Mouse (Mus musculus) heart, embryonic 16.5 days (tissue): ENCODE results near the gene Tmem219. TPM values are rescaled to one million over a fixed set of nuclear protein-coding genes. Genes with fewer than 3 reads are reported as not detected.

ENCODE experiments used
- ATAC-seq: fragments of 200-750 bp; cut with Nextera tagmentation; replicated peaks from 2 replicates; pipeline ENCODE4 v1.8.0; 2017; ENCODE audit warnings: moderate number of reproducible peaks; ENCODE audit not compliant: insufficient read depth, low FRiP score; ENCODE audit errors: extremely low read depth
- H3K27ac ChIP-seq: fragments of 300-500 bp; sonication (generic); 2 replicates; pipeline ENCODE4 v1.5.1; 2014; ENCODE audit warnings: mild to moderate bottlenecking, low read length, control low read depth, moderate library complexity
- H3K27me3 ChIP-seq: fragments of 300-500 bp; sonication (generic); 2 replicates; pipeline ENCODE4 v1.6.1; 2014; ENCODE audit warnings: low read length, mixed read lengths; ENCODE audit not compliant: control insufficient read depth, insufficient read depth
- H3K36me3 ChIP-seq: fragments of 300-500 bp; sonication (generic); 2 replicates; pipeline ENCODE4 v1.6.1; 2014; ENCODE audit not compliant: control insufficient read depth, insufficient read depth
- H3K4me1 ChIP-seq: fragments of 300-500 bp; sonication (generic); 2 replicates; pipeline ENCODE4 v1.6.1; 2014; ENCODE audit warnings: low read length, mixed read lengths; ENCODE audit not compliant: control insufficient read depth, insufficient read depth
- H3K4me2 ChIP-seq: fragments of 300-500 bp; sonication (generic); 2 replicates; pipeline ENCODE4 v1.6.1; 2014; ENCODE audit warnings: low read depth, mild to moderate bottlenecking, control low read depth, low read length
- H3K4me3 ChIP-seq: fragments of 300-500 bp; sonication (generic); 2 replicates; pipeline ENCODE4 v1.5.1; 2014; ENCODE audit warnings: mild to moderate bottlenecking, control low read depth, low read length
- H3K9ac ChIP-seq: fragments of 300-500 bp; sonication (generic); 2 replicates; pipeline ENCODE4 v1.6.1; 2014; ENCODE audit warnings: low read length, control low read depth
- H3K9me3 ChIP-seq: fragments of 300-500 bp; sonication (generic); replicated peaks from 2 replicates; pipeline ENCODE4 v1.6.1; 2016; ENCODE audit warnings: low read length; ENCODE audit not compliant: control insufficient read depth
- WGBS: fragments of 180-500 bp; shearing (Covaris S2); extraction: QIAGEN DNeasy Blood & Tissue Kit; methylation state at CpG from one replicate; pipeline ENCODE4 v1.1.7; 2014; 5-methylcytosine and 5-hydroxymethylcytosine counted together
- polyA plus RNA-seq: library from polyadenylated mRNA; unstranded; fragments of >200 nt; fragmentation: Nextera tagmentation; extraction: Ambion mirVana; gene quantifications from 2 replicates; pipeline ENCODE4 v1.2.1, GENCODE M21; 2015

Gene Tmem219
- polyA plus RNA-seq, 1 experiment from 2014 or later = 19.6 TPM

DNA sequence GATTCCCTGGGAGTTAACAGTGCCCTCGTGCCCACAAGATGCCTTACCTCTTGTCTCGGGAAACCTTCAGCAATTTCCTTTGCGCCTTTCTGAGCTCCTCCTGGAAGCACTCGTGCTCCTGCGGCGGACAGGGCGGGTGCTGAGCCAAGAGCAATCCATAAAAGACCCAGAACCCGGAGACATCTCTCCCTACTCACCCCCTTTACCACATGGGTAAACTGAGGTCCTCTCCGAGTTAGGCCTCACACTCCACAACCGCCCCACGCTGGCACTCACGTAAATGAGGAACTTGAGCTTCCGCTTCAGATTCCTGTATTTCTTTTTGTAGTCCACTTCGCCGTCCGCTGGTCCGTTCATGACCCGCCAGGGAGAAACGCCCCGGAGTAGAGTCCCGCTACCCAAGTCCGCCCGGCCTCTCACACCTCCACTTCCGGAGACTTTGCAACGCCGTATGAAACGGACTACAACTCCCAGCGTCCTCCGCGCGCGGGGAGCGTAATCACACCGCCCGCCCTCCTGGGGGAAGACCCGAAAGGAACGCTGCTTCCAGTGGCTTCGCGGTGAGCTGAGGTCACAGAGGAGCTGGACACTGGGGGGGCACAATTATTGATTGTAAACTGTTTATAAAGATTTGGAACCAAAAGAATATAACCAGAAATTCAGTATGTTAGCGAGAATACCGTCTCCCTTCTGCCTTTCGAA, 61.1 kb downstream of the Tmem219 start, which contains the start of gene Hirip3:
Hirip3 (plus strand) TSS at position 544 of the 702 bp plus-strand sequence.
- Histone ChIP-seq H3K4me2 (peak within 1 kb of the TSS; percentile 92), H3K4me1 (peaks cover 20% of the 10 kb centered on the region), H3K9me3 (no peaks in the 10 kb centered on the region), H3K27ac (peak within 1 kb of the TSS; percentile 88), H3K9ac (peak within 1 kb of the TSS; percentile 81), H3K36me3 (peaks cover 43% of the 10 kb centered on the region), H3K27me3 (no peaks in the 10 kb centered on the region), H3K4me3 (peak within 1 kb of the TSS; percentile 76)
- WGBS = under 1% methylated on average over 42 of the region's 42 CpGs
- ATAC-seq = peak; percentile 93

DNA sequence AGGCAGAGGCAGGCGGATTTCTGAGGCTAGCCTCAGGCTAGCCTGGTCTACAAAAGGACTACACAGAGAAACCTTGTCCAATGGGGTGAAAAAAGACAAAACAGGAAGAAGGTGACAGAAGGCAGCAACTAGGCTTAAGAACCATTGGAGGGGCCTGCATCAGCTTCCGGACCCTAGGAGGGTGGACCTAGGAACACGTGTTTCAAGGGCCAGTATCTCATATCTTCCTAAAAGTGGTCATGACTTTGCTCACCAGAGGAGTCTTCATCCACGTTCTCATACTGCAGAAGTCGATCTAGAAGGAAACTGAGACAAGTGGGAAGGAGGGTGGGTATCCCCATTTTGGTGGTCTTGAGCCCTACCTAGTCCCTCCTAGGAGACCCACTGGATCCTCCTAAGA, 61.7 kb downstream of the Tmem219 start:
- H3K9ac ChIP-seq = peak overlapping the region; percentile 81
- H3K4me2 ChIP-seq = peak overlapping the region; percentile 92
- no peaks in the 10 kb centered on the region for H3K27me3 ChIP-seq
- peaks cover 41% of the 10 kb centered on the region for H3K36me3 ChIP-seq
- no peak overlapping the region for H3K27ac ChIP-seq
- H3K4me3 ChIP-seq = peak overlapping the region; percentile 76
- 60% methylated on average over 5 of the region's 5 CpGs for WGBS
- H3K9me3 ChIP-seq = no peaks in the 10 kb centered on the region
- no peak for ATAC-seq
- H3K4me1 ChIP-seq = peaks cover 20% of the 10 kb centered on the region

DNA sequence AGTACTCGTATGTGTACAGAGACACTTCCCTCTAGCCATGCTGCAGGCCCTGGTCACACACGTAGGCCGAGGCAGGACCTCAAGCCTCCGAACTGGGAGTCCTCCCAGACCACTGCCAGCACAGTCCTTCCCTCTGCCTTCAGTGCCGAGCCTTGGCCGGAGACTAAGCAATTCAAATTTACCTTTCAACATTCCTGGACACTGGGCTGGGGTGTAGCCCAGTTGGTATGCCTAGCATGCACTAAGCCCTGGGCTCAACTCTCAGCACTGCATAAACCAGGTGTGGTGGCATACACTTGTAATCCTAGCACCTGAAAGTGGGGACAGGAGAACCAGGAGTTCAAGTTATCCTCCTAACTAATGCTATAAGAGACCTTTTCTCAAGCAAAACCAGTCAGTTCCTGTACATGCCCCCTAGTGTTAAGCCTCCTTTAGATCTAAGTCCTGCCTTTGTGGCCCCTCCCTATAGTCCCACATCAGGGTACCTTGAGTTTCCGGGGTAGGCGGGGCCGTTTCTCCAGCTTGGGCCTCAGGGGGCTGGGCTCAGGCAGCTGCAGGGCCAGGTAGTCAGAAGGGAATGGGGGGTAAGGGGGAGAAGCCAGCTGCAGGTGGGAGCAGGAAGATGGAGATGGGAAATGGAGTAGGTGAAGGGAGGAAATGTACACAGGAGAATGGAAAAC, 65.8 kb downstream of the Tmem219 start:
- Histone ChIP-seq H3K4me1 (peaks cover 8% of the 10 kb centered on the region), H3K36me3 (peaks cover 42% of the 10 kb centered on the region), H3K4me2 (no peak overlapping the region), H3K27me3 (no peaks in the 10 kb centered on the region), H3K27ac (no peak overlapping the region), H3K9me3 (no peaks in the 10 kb centered on the region), H3K9ac (no peak overlapping the region), H3K4me3 (no peak overlapping the region)
- WGBS = 77% methylated on average over 9 of the region's 9 CpGs
- ATAC-seq = no peak

DNA sequence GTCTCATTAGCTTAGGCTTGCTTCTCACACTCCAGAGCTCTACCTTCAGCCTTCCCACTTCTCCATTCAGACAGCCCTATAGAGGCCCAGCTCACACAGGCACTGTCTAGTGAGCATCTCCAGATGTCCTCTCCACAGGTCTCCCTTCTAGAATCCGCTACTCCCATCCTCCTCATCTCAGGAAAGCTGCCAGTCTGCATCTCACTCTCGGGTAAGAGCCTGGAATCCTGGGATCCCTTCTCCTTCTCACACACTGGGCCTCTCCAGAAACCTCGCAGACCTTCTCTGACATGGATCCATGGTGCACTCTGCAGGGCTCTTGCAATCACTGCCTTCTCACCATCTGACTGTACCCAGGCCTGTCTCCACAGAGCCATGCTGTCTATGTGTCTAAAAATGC, 67.1 kb downstream of the Tmem219 start:
- Histone ChIP-seq H3K9me3 (no peaks in the 10 kb centered on the region), H3K4me2 (no peak overlapping the region), H3K27ac (no peak overlapping the region), H3K36me3 (peaks cover 45% of the 10 kb centered on the region), H3K4me1 (peaks cover under 1% of the 10 kb centered on the region), H3K4me3 (no peak overlapping the region), H3K9ac (no peak overlapping the region), H3K27me3 (no peaks in the 10 kb centered on the region)
- 78% methylated on average over 3 of the region's 3 CpGs for WGBS
- ATAC-seq = no peak

DNA sequence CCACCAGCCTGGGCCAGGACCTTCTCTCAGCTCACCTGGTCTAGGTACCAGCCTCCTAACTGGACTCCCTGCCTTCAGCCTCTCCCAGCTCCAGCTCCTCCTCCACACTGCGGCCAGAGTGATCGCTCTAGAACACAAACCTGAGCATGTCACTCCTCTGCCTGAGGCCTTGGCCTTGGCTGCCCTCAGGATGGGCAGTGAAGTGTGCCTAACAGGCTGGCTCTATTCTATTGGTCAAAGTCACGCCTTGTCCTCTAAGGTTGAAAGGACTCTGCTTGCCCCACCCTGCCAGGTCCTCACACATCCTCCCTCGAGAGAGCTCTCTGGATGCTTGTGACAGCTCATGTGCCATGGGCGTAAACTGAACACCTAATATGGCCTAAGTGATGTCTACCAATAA, 69.3 kb downstream of the Tmem219 start:
- H3K27ac ChIP-seq = no peak overlapping the region
- 91% methylated on average over 5 of the region's 5 CpGs for WGBS
- peaks cover 35% of the 10 kb centered on the region for H3K36me3 ChIP-seq
- no peak overlapping the region for H3K4me3 ChIP-seq
- peaks cover 11% of the 10 kb centered on the region for H3K27me3 ChIP-seq
- no peaks in the 10 kb centered on the region for H3K9me3 ChIP-seq
- H3K4me1 ChIP-seq = no peaks in the 10 kb centered on the region
- H3K4me2 ChIP-seq = no peak overlapping the region
- H3K9ac ChIP-seq = no peak overlapping the region
- ATAC-seq = no peak

DNA sequence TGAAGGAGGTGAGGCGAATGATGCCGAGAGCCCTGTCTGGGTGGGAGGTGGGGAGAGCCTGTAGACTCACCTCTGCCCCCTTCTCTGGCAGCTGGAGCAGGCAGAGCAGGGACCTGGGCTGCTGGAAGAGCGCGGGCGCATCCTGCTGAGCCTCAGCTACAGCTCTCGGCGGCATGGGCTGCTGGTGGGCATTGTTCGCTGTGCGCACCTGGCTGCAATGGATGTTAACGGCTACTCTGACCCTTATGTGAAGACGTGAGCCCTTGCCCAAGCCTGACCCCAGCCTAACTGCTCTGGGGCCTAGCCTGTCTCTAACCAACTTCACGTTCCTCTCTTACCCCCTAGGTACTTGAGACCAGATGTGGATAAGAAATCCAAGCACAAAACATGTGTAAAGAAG, 71.5 kb downstream of the Tmem219 start:
- H3K4me3 ChIP-seq = no peak overlapping the region
- H3K9me3 ChIP-seq = no peaks in the 10 kb centered on the region
- H3K36me3 ChIP-seq = peaks cover 22% of the 10 kb centered on the region
- H3K27me3 ChIP-seq = peaks cover 28% of the 10 kb centered on the region
- 0 out of 2 replicates have a peak, but pooled peaks cover 6% of the 10 kb centered on the region for H3K4me1 ChIP-seq
- no peak overlapping the region for H3K4me2 ChIP-seq
- no peak overlapping the region for H3K27ac ChIP-seq
- ATAC-seq = no peak
- WGBS = 55% methylated on average over 12 of the region's 12 CpGs
- H3K9ac ChIP-seq = no peak overlapping the region

DNA sequence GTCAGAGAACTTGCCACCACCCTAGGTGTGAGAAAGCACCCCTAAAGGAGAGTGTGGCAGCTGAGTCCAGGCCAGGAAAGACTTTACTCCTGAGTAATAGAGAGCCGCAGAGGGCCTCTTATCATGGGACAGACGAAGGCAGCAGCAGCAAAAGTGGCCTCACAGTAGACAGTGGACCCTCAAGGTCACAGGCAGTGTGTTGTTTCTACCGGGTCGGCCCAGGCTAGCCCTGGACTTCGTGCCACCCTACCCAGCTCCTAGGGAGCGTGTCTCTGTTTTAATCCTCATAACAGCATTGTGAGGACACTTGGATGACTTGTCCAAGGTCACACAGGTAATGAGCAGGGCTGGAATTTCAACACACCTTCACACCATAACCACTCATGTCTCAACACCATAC, 72.6 kb downstream of the Tmem219 start:
- Histone ChIP-seq H3K9ac (no peak overlapping the region), H3K4me2 (no peak overlapping the region), H3K4me3 (no peak overlapping the region), H3K36me3 (peaks cover 16% of the 10 kb centered on the region), H3K4me1 (0 out of 2 replicates have a peak, but pooled peaks cover 6% of the 10 kb centered on the region), H3K9me3 (no peaks in the 10 kb centered on the region), H3K27ac (no peak overlapping the region), H3K27me3 (peaks cover 28% of the 10 kb centered on the region)
- 58% methylated on average over 6 of the region's 6 CpGs for WGBS
- ATAC-seq = no peak

DNA sequence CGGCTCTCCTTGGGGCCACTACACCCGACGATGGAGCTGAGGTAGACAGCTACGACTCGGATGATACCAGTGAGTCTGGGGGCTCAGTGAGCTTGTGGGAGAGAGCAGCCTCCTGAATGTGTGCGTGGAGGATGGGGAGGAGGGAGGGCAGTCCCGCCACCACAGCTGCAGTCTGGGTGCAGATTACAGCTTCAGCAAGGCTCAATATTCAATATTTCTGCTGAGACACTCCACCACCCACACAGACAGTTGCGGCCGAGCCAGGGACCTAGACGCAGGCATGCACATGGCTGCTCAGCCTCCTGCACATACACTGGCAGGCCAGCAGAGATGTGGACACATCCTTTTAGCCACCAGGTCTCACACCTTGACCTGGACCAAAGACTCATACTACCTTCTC, 73.9 kb downstream of the Tmem219 start:
- H3K4me3 ChIP-seq = no peak overlapping the region
- no peak overlapping the region for H3K9ac ChIP-seq
- ATAC-seq = no peak
- no peak overlapping the region for H3K4me2 ChIP-seq
- H3K4me1 ChIP-seq = 0 out of 2 replicates have a peak, but pooled peaks cover 6% of the 10 kb centered on the region
- peaks cover 10% of the 10 kb centered on the region for H3K36me3 ChIP-seq
- H3K9me3 ChIP-seq = no peaks in the 10 kb centered on the region
- no peak overlapping the region for H3K27ac ChIP-seq
- H3K27me3 ChIP-seq = peaks cover 28% of the 10 kb centered on the region
- WGBS = 32% methylated on average over 10 of the region's 10 CpGs
